Mouse (Mus musculus): ENCODE data around the gene Ccdc157. TPM values are rescaled to one million over a fixed set of nuclear protein-coding genes. Genes with fewer than 3 reads are reported as not detected.

The Ccdc157 gene
- total RNA-seq, 2 experiments from 2014 or later = 14.9 to 17.7 TPM

Small RNA genes within 50 kb of the gene (microRNA-seq; reads per million reads assigned to microRNA genes)
- 1.0 to 3.2 reads per million in 2 experiments for gene Mir3060

Other genes with a start within 250 kb of the Ccdc157 start
- 10 to 100 TPM; 17.9 to 20.5 TPM for gene Slc35e4, start 245.6 kb downstream of the Ccdc157 start, total RNA-seq (2021)
- 10 to 100 TPM; 19.6 to 20.4 TPM for gene Tcn2, start 228.1 kb downstream of the Ccdc157 start, total RNA-seq (2021)
- 10 to 100 TPM; 38.5 to 41.5 TPM for gene Pes1, start 196.3 kb downstream of the Ccdc157 start, total RNA-seq (2021)
- gene 4930556J24Rik, start 183.5 kb downstream of the Ccdc157 start, total RNA-seq (2021) = not detected
- 10 to 100 TPM; 13.2 to 15.5 TPM for gene Gal3st1, start 176.7 kb downstream of the Ccdc157 start, total RNA-seq (2021)
- under 1 TPM in 1 of 2 experiments, not detected in 1; 0.21 TPM for gene Sec14l4, start 128.8 kb downstream of the Ccdc157 start, total RNA-seq (2021)
- gene Sec14l3, start 95.5 kb downstream of the Ccdc157 start, total RNA-seq (2021) = 1 to 10 TPM in 1 of 2 experiments, under 1 TPM in 1; 0.60 to 1.3 TPM
- gene Mtfp1, start 64.8 kb downstream of the Ccdc157 start, total RNA-seq (2021) = 100 to 1,000 TPM in 1 of 2 experiments, 10 to 100 TPM in 1; 92.3 to 104 TPM
- 10 to 100 TPM; 35.6 to 35.8 TPM for gene Sec14l2, start 36.9 kb downstream of the Ccdc157 start, total RNA-seq (2021)
- 10 to 100 TPM; 28.2 to 31.4 TPM for gene Rnf215, start 25.1 kb downstream of the Ccdc157 start, total RNA-seq (2021)
- 10 to 100 TPM; 68.6 to 73.1 TPM for gene Sf3a1, start 57 bp upstream of the Ccdc157 start, total RNA-seq (2021)
- 10 to 100 TPM; 34.5 to 35.6 TPM for gene Tbc1d10a, start 26.5 kb upstream of the Ccdc157 start, total RNA-seq (2021)
- 1 to 10 TPM; 3.9 to 6.1 TPM for gene Castor1, start 57.9 kb upstream of the Ccdc157 start, total RNA-seq (2021)
- under 1 TPM in 1 of 2 experiments, not detected in 1; 0.16 TPM for gene Osm, start 76.1 kb upstream of the Ccdc157 start, total RNA-seq (2021)
- under 1 TPM; 0.23 to 0.25 TPM for gene Lif, start 97.3 kb upstream of the Ccdc157 start, total RNA-seq (2021)

Measured in left cerebral cortex, postnatal 25 days (tissue).